Mouse (Mus musculus) A20 (cell line): ENCODE measurements around the gene Dusp19.

Experiments used
- DNase-seq: peaks from one replicate; pipeline ENCODE4 v3.0.0-alpha.2; 2011; ENCODE audit warnings: low read depth, low spot score

The Dusp19 gene

GRCm38 (mm10) chr2:80616854-80617737 is at the start of gene Dusp19, which contains the start of gene Nup35:
TSS of gene Dusp19 (plus strand) at chr2:80617045.
TSS of gene Nup35 (plus strand) at chr2:80617236.
- DNase-seq, result peak; percentile 93

GRCm38 (mm10) chr2:80567411-80567810 is 49.4 kb upstream of the Dusp19 start:
- no peak for DNase-seq

- no peak for DNase-seq
These were observed 46.2 kb upstream of the Dusp19 start for GRCm38 (mm10) chr2:80570656-80571055.

- no peak for DNase-seq
These were observed 39.6 kb upstream of the Dusp19 start for GRCm38 (mm10) chr2:80577286-80577685.

GRCm38 (mm10) chr2:80579253-80579891 is 37.5 kb upstream of the Dusp19 start:
- peak; percentile 68 for DNase-seq

GRCm38 (mm10) chr2:80580311-80580961 is 36.4 kb upstream of the Dusp19 start:
- DNase-seq, result no peak

GRCm38 (mm10) chr2:80581043-80581711 is 35.7 kb upstream of the Dusp19 start, which contains the start of gene Nckap1:
TSS of gene Nckap1 (minus strand) at chr2:80581380.
- no peak for DNase-seq

GRCm38 (mm10) chr2:80582356-80582755 is 34.5 kb upstream of the Dusp19 start:
- no peak for DNase-seq

GRCm38 (mm10) chr2:80594215-80594918 is 22.5 kb upstream of the Dusp19 start:
- no peak for DNase-seq

GRCm38 (mm10) chr2:80596960-80597359 is 19.9 kb upstream of the Dusp19 start:
- DNase-seq, result no peak

GRCm38 (mm10) chr2:80599850-80600249 is 17.0 kb upstream of the Dusp19 start:
- no peak for DNase-seq

- DNase-seq, result no peak
These were observed 16.2 kb upstream of the Dusp19 start for GRCm38 (mm10) chr2:80600611-80601010.

- no peak for DNase-seq
These were observed 14.1 kb upstream of the Dusp19 start for GRCm38 (mm10) chr2:80602756-80603155.

GRCm38 (mm10) chr2:80603771-80604426 is 12.9 kb upstream of the Dusp19 start:
- no peak for DNase-seq

GRCm38 (mm10) chr2:80612286-80612685 is 4.6 kb upstream of the Dusp19 start:
- DNase-seq, result no peak

GRCm38 (mm10) chr2:80612796-80613195 is 4.0 kb upstream of the Dusp19 start:
- no peak for DNase-seq

- no peak for DNase-seq
These were observed 2.1 kb downstream of the Dusp19 start for GRCm38 (mm10) chr2:80618991-80619390.

GRCm38 (mm10) chr2:80621921-80622320 is 5.1 kb downstream of the Dusp19 start:
- no peak for DNase-seq

GRCm38 (mm10) chr2:80624523-80624922 is 7.7 kb downstream of the Dusp19 start:
- DNase-seq, result no peak

- no peak for DNase-seq
These were observed 15.6 kb downstream of the Dusp19 start for GRCm38 (mm10) chr2:80632336-80633026.
